Comparison of ENCODE assay signal across 7 mouse cellular contexts in genomic region chr15:102625687-102626055, GRCm38 (mm10). TPM values are rescaled to one million over a fixed set of nuclear protein-coding genes. Genes with fewer than 3 reads are reported as not detected.
DNase-seq lines count a peak whose midpoint lies in the region; ATAC-seq and TF ChIP-seq lines count a peak whose summit lies in the region.

No protein-coding gene starts in this region.

- H3K4me1 ChIP-seq in cortical plate, adult 2 months (ENCODE audit: control insufficient read depth, insufficient read depth, low read length), result peaks cover 5% of the 10 kb centered on the region; the same call in 1 of the 2 replicates
- peaks cover 34% of the 10 kb centered on the region for H3K4me1 ChIP-seq in liver, embryonic 13.5 days (replicated peaks)

- no peak for TF ChIP-seq POLR2A in cortical plate, adult 2 months (IDR thresholded peaks at IDR 0.05; ENCODE audit: extremely low read depth, insufficient read depth, low read length)

- TF ChIP-seq CTCF in cortical plate, adult 2 months (IDR thresholded peaks at IDR 0.05; ENCODE audit: extremely low read depth, insufficient read depth, low read length), result no peak

- under 1% methylated on average over 18 of the region's 18 CpGs for WGBS in liver, embryonic 13.5 days (ENCODE audit: insufficient replicate concordance)

- peak overlapping the region; percentile 94 for H3K4me2 ChIP-seq in liver, embryonic 13.5 days

- peak; percentile 34 for DNase-seq in left cerebral cortex, postnatal 4 days
- no peak for DNase-seq in left cerebral cortex, postnatal 25 days (ENCODE audit: low spot score in 2 of 2)
- DNase-seq in liver, embryonic 13.5 days, result no peak
- DNase-seq in spleen, postnatal 36 days (ENCODE audit: low spot score in 2 of 2), result peak; percentile 71
- DNase-seq in left cerebral cortex, adult 11 months (ENCODE audit: low spot score), result no peak

- no peaks in the 10 kb centered on the region for H3K36me3 ChIP-seq in liver, embryonic 13.5 days

- H3K4me3 ChIP-seq in cortical plate, adult 2 months (ENCODE audit: insufficient read depth, low read length), result peak overlapping the region; percentile 82
- H3K4me3 ChIP-seq in liver, embryonic 13.5 days (replicated peaks), result peak overlapping the region; percentile 73

- intact Hi-C loops in left cerebral cortex, postnatal 4 days (cut with DNase I), result loop anchor here (5.0 kb wide), 1 partner anchor 47 kb away; the partner anchor contains the start of gene Atp5g2
- intact Hi-C loops in left cerebral cortex, postnatal 25 days (cut with DNase I), result loop anchor here (1.0 to 2.0 kb wide), 2 partner anchors 46 to 79 kb away; no protein-coding TSS in a partner anchor

- H3K9me3 ChIP-seq in liver, embryonic 13.5 days (replicated peaks), result no peaks in the 10 kb centered on the region

- peak overlapping the region; percentile 80 for H3K9ac ChIP-seq in liver, embryonic 13.5 days

- peak overlapping the region; percentile 5; the same call in 1 of the 2 replicates for H3K27ac ChIP-seq in cortical plate, adult 2 months (ENCODE audit: insufficient read depth, low read length)
- peak overlapping the region; percentile 86 for H3K27ac ChIP-seq in liver, embryonic 13.5 days

- ATAC-seq in granulocyte monocyte progenitor cell, adult 5-6 weeks (replicated peaks; ENCODE audit: poor library complexity, severe bottlenecking), result peak; percentile 71
- peak; percentile 9; the same call in 1 of the 2 replicates for ATAC-seq in liver, embryonic 13.5 days (ENCODE audit: low read depth)

- no peaks in the 10 kb centered on the region for H3K27me3 ChIP-seq in liver, embryonic 13.5 days

RNA-seq across cellular contexts. Expression of gene Atf7, which starts 0.4 kb away (rescaled TPM):
- 10 to 100 TPM; 41.7 to 46.1 TPM for total RNA-seq in left cerebral cortex, postnatal 4 days (2021)
- 10 to 100 TPM; 30.9 to 36.8 TPM for total RNA-seq in left cerebral cortex, postnatal 25 days (2021)
- 50.2 and 50.7 TPM in 2 replicates for polyA plus RNA-seq in cortical plate, adult 2 months (2012; rRNA removed)
- total RNA-seq in granulocyte monocyte progenitor cell, adult 5-6 weeks (2014; fragmentation: Nextera tagmentation), result 124 and 212 TPM in 2 replicates
- total RNA-seq in granulocyte monocyte progenitor cell, adult 5-6 weeks (2017), result 43.1 and 60.2 TPM in 2 replicates
- 8.6 and 9.0 TPM in 2 replicates for polyA plus RNA-seq in liver, embryonic 13.5 days (2015; fragmentation: Nextera tagmentation; extraction: Ambion mirVana)

RNA-seq across cellular contexts. Expression of gene Gm28047, which starts 0.8 kb away (rescaled TPM):
- total RNA-seq in left cerebral cortex, postnatal 4 days (2021), result 1 to 10 TPM in 1 of 2 experiments, not detected in 1; 2.2 TPM
- total RNA-seq in left cerebral cortex, postnatal 25 days (2021), result 1 to 10 TPM in 1 of 2 experiments, under 1 TPM in 1; 0.57 to 1.8 TPM
- not detected in 2 replicates for polyA plus RNA-seq in cortical plate, adult 2 months (2012; rRNA removed)
- not detected in 2 replicates for total RNA-seq in granulocyte monocyte progenitor cell, adult 5-6 weeks (2014; fragmentation: Nextera tagmentation)
- total RNA-seq in granulocyte monocyte progenitor cell, adult 5-6 weeks (2017), result not detected in 2 replicates
- polyA plus RNA-seq in liver, embryonic 13.5 days (2015; fragmentation: Nextera tagmentation; extraction: Ambion mirVana), result not detected in 2 replicates

RNA-seq across cellular contexts. Expression of gene Atp5g2, which starts 46.5 kb away (rescaled TPM):
- 10 to 100 TPM; 13.4 to 14.1 TPM for total RNA-seq in left cerebral cortex, postnatal 4 days (2021)
- 10 to 100 TPM; 11.6 to 14.2 TPM for total RNA-seq in left cerebral cortex, postnatal 25 days (2021)
- 293 and 296 TPM in 2 replicates for polyA plus RNA-seq in cortical plate, adult 2 months (2012; rRNA removed)
- 69.8 and 122 TPM in 2 replicates for total RNA-seq in granulocyte monocyte progenitor cell, adult 5-6 weeks (2014; fragmentation: Nextera tagmentation)
- total RNA-seq in granulocyte monocyte progenitor cell, adult 5-6 weeks (2017), result 83.4 and 95.4 TPM in 2 replicates
- polyA plus RNA-seq in liver, embryonic 13.5 days (2015; fragmentation: Nextera tagmentation; extraction: Ambion mirVana), result 32.5 and 38.7 TPM in 2 replicates

Comparison
In these comparisons a context has a peak if more than half of its experiments do, and no peak if none do; other contexts are left out.
1. DNase-seq: peak in left cerebral cortex, postnatal 4 days (single experiment) and spleen, postnatal 36 days (2 of 2); none in left cerebral cortex, postnatal 25 days (0 of 2), liver, embryonic 13.5 days (single experiment) and left cerebral cortex, adult 11 months (single experiment).
2. RNA of gene Atp5g2, which starts 46.5 kb away (total RNA-seq): 69.8 to 122 TPM in granulocyte monocyte progenitor cell, adult 5-6 weeks; 11.6 to 14.2 TPM in left cerebral cortex, postnatal 25 days and 13.4 to 14.1 TPM in left cerebral cortex, postnatal 4 days; every median in the first group is over 4 times any median in the second.